Mouse (Mus musculus) spleen, adult 2 months (tissue): ENCODE results near the gene Csdc2.

ENCODE experiments used
- CTCF ChIP-seq: fragments of 200-500 bp; IDR thresholded peaks from 2 replicates; pipeline ENCODE4 v1.5.1; 2011; ENCODE audit warnings: mild to moderate bottlenecking, inconsistent platforms; ENCODE audit not compliant: insufficient read depth, insufficient read length, insufficient replicate concordance; ENCODE audit errors: extremely low read depth
- POLR2A ChIP-seq: fragments of 200-500 bp; IDR thresholded peaks from 2 replicates; pipeline ENCODE4 v1.6.1; 2011; ENCODE audit warnings: low read depth, low read length, inconsistent platforms

- TF ChIP-seq CTCF (no peak), POLR2A (no peak)
Observed at GRCm38 (mm10) chr15:81920546-81921217, 15.9 kb upstream of the Csdc2 start.
